Mouse (Mus musculus) kidney, adult 2 months (tissue): ENCODE measurements at regions not wholly inside any gene's neighbourhood (a gene's known extent, or its start where the extent isn't known, plus 50 kb on each side); places are given as distances from the start of the nearest gene placed in this dataset.

Source experiments
- CTCF ChIP-seq: fragments of 200-500 bp; conservative IDR thresholded peaks from 2 replicates; pipeline ENCODE4 v1.5.1; 2011; ENCODE audit warnings: low read depth, mild to moderate bottlenecking, control low read depth, low read length, moderate library complexity, mixed read lengths; ENCODE audit not compliant: insufficient read depth, insufficient read length
- POLR2A ChIP-seq: fragments of 200-500 bp; IDR thresholded peaks from one replicate; pipeline ENCODE4 v1.6.1; 2011; ENCODE audit warnings: low read depth, low read length, control low read depth

GRCm38 (mm10) chr14:102883344-102884122, 98.9 kb downstream of the Kctd12 start:
- no peak for TF ChIP-seq CTCF
- no peak for TF ChIP-seq POLR2A
